Mouse (Mus musculus) stomach, postnatal 0 days (tissue): ENCODE measurements around the gene Sapcd2.

Experiments
- CTCF ChIP-seq: IDR thresholded peaks from 2 replicates; pipeline ENCODE4 v1.5.1; 2016; ENCODE audit warnings: antibody characterized with exemption, low read depth, mild to moderate bottlenecking, moderate library complexity
- EP300 ChIP-seq: optimal IDR thresholded peaks from 2 replicates; pipeline ENCODE3; 2016; ENCODE audit warnings: antibody characterized with exemption

DNA sequence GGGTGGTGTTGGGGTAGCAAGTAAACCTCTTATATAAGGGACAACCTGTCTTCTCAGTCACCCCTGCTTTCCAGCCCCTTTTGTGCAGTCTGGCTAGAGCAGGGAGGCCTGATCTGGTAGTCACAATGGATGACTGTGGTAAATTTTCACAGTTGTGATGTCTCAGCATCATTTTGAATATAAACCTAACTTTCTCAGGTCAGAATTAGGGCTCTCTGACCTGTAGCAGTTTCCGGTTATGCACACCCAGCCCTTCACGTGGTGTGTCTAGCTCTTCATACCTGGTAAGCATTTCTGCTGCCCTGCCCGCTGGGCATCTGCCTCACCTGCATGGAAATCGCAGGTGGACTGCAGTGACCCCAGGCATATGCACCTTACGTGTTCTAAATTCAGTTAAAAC is 55.1 kb downstream of the Sapcd2 start:
- TF ChIP-seq CTCF (no peak), EP300 (no peak)
